Mouse (Mus musculus) stomach, postnatal 0 days (tissue): ENCODE measurements around the gene Mucl3. TPM values are rescaled to one million over a fixed set of nuclear protein-coding genes. Genes with fewer than 3 reads are reported as not detected.

ENCODE experiments used
- ATAC-seq: fragments of 200-750 bp; cut with Nextera tagmentation; 2 replicates; pipeline ENCODE4 v1.8.0; 2017; ENCODE audit not compliant: low FRiP score, low TSS enrichment
- DNase-seq: peaks from one replicate; pipeline ENCODE4 v3.0.0-alpha.2; 2016; ENCODE audit warnings: low spot score
- H3K27ac ChIP-seq: fragments of 300-500 bp; sonication (generic); replicated peaks from 2 replicates; pipeline ENCODE4 v1.5.1; 2014; ENCODE audit warnings: mild to moderate bottlenecking, control low read depth
- H3K27me3 ChIP-seq: fragments of 300-500 bp; sonication (generic); 2 replicates; pipeline ENCODE4 v1.6.1; 2014; ENCODE audit warnings: low read length; ENCODE audit not compliant: control insufficient read depth, insufficient read depth
- H3K36me3 ChIP-seq: fragments of 300-500 bp; sonication (generic); 2 replicates; pipeline ENCODE4 v1.6.1; 2014; ENCODE audit warnings: low read length, mixed read lengths; ENCODE audit not compliant: control insufficient read depth, insufficient read depth
- H3K4me1 ChIP-seq: fragments of 300-500 bp; sonication (generic); replicated peaks from 2 replicates; pipeline ENCODE4 v1.6.1; 2014; ENCODE audit warnings: antibody characterized with exemption; ENCODE audit not compliant: control insufficient read depth, insufficient read depth
- H3K4me2 ChIP-seq: fragments of 300-500 bp; sonication (generic); replicated peaks from 2 replicates; pipeline ENCODE4 v1.6.1; 2014; ENCODE audit warnings: low read depth, mild to moderate bottlenecking, control low read depth, moderate library complexity
- H3K4me3 ChIP-seq: fragments of 300-500 bp; sonication (generic); 2 replicates; pipeline ENCODE4 v1.5.1; 2014; ENCODE audit warnings: low read depth, low read length, control low read depth
- H3K9ac ChIP-seq: fragments of 300-500 bp; sonication (generic); 2 replicates; pipeline ENCODE4 v1.6.1; 2014; ENCODE audit warnings: mild to moderate bottlenecking, low read length, control low read depth, mixed read lengths
- H3K9me3 ChIP-seq: fragments of 300-500 bp; sonication (generic); 2 replicates; pipeline ENCODE4 v1.6.1; 2016; ENCODE audit warnings: low read length; ENCODE audit not compliant: control insufficient read depth
- CTCF ChIP-seq: IDR thresholded peaks from 2 replicates; pipeline ENCODE4 v1.5.1; 2016; ENCODE audit warnings: antibody characterized with exemption, low read depth, mild to moderate bottlenecking, moderate library complexity
- EP300 ChIP-seq: optimal IDR thresholded peaks from 2 replicates; pipeline ENCODE3; 2016; ENCODE audit warnings: antibody characterized with exemption
- WGBS: fragments of 180-500 bp; shearing (Covaris S2); extraction: QIAGEN DNeasy Blood & Tissue Kit; methylation state at CpG from one replicate; pipeline ENCODE4 v1.1.7; 2014; 5-methylcytosine and 5-hydroxymethylcytosine counted together
- polyA plus RNA-seq: library from polyadenylated mRNA; unstranded; fragments of >200 nt; fragmentation: Nextera tagmentation; extraction: Ambion mirVana; gene quantifications from 2 replicates; pipeline ENCODE4 v1.2.1, GENCODE M21; 2015

Gene Mucl3
- polyA plus RNA-seq, 1 experiment from 2014 or later, result 768 TPM

DNA sequence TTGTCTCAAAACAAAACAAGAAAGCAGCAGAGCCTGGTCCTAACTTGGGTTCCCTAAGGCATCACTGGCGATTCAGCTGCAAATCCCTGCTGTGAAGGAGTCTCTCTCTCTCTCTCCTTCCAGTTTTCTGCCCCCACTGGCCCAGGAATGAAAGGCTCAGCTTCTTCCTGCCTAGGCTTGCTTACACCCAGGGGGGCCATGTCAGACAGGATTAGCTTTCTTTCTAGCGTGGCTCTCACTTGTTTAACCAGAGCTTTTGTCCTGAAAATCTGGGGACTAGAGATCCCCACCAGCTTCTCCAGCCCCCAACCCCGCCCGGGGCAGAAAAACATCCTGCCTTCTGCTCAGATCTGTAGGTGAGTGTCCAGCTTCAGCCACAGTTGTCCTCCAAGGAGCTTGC, 55.1 kb downstream of the Mucl3 start:
- no peaks in the 10 kb centered on the region for H3K36me3 ChIP-seq
- no peak for DNase-seq

GRCm38 (mm10) chr17:35587291-35587690, 56.2 kb downstream of the Mucl3 start:
- no peaks in the 10 kb centered on the region for H3K4me1 ChIP-seq
- ATAC-seq (no peak), DNase-seq (no peak)
- TF ChIP-seq CTCF, result peak; percentile 38
- no peak for TF ChIP-seq EP300
- H3K4me2 ChIP-seq, result no peak overlapping the region
- no peaks in the 10 kb centered on the region for H3K9me3 ChIP-seq
- H3K9ac ChIP-seq, result no peak overlapping the region
- H3K4me3 ChIP-seq, result no peak overlapping the region
- WGBS, result 71% methylated on average over 1 of the region's 1 CpGs
- no peak overlapping the region for H3K27ac ChIP-seq
- H3K27me3 ChIP-seq, result no peaks in the 10 kb centered on the region
- no peaks in the 10 kb centered on the region for H3K36me3 ChIP-seq

More for the DNA sequence above, 55.1 kb downstream of the Mucl3 start:
- Histone ChIP-seq H3K9ac (no peak overlapping the region), H3K27me3 (no peaks in the 10 kb centered on the region), H3K27ac (no peak overlapping the region), H3K4me2 (no peak overlapping the region), H3K4me1 (no peaks in the 10 kb centered on the region), H3K4me3 (no peak overlapping the region), H3K9me3 (no peaks in the 10 kb centered on the region)
- no peak for ATAC-seq
- TF ChIP-seq EP300 (no peak), CTCF (no peak)
- 35% methylated on average over 4 of the region's 4 CpGs for WGBS

Other genes with a start within 250 kb of the Mucl3 start
- gene H2-Q6, start 218.8 kb downstream of the Mucl3 start, polyA plus RNA-seq, result 0.22 and 0.35 TPM in 2 replicates
- 0.96 and 1.2 TPM in 2 replicates for gene H2-Q7, start 204.5 kb downstream of the Mucl3 start, polyA plus RNA-seq
- 0.99 and 1.4 TPM in 2 replicates for gene H2-Q10, start 173.6 kb downstream of the Mucl3 start, polyA plus RNA-seq
- not detected in 2 replicates for gene Pou5f1, start 137.7 kb downstream of the Mucl3 start, polyA plus RNA-seq
- 32.7 and 34.5 TPM in 2 replicates for gene Tcf19, start 126.9 kb downstream of the Mucl3 start, polyA plus RNA-seq
- gene Cchcr1, start 126.6 kb downstream of the Mucl3 start, polyA plus RNA-seq, result 7.1 and 7.4 TPM in 2 replicates
- gene Psors1c2, start 110.5 kb downstream of the Mucl3 start, polyA plus RNA-seq, result 66.1 and 66.8 TPM in 2 replicates
- 106 and 139 TPM in 2 replicates for gene Cdsn, start 91.6 kb downstream of the Mucl3 start, polyA plus RNA-seq
- gene 2300002M23Rik, start 76.2 kb downstream of the Mucl3 start, polyA plus RNA-seq, result 234 and 311 TPM in 2 replicates
- 7.6 and 8.6 TPM in 2 replicates for gene Sfta2, start 42.1 kb downstream of the Mucl3 start, polyA plus RNA-seq
- 2.6 and 3.9 TPM in 2 replicates for gene Gm9573, start 17.1 kb downstream of the Mucl3 start, polyA plus RNA-seq
- 10.3 and 10.6 TPM in 2 replicates for gene Vars2, start 23.9 kb upstream of the Mucl3 start, polyA plus RNA-seq
- 20.7 and 20.8 TPM in 2 replicates for gene Gtf2h4, start 30.0 kb upstream of the Mucl3 start, polyA plus RNA-seq
- gene Ddr1, start 60.9 kb upstream of the Mucl3 start, polyA plus RNA-seq, result 50.8 TPM in 2 replicates
- 74.8 and 79.5 TPM in 2 replicates for gene Ier3, start 178.0 kb upstream of the Mucl3 start, polyA plus RNA-seq
- gene Flot1, start 179.5 kb upstream of the Mucl3 start, polyA plus RNA-seq, result 41.0 and 43.5 TPM in 2 replicates
- gene Tubb5, start 194.6 kb upstream of the Mucl3 start, polyA plus RNA-seq, result 251 and 296 TPM in 2 replicates
- 2.1 and 2.2 TPM in 2 replicates for gene Mdc1, start 197.8 kb upstream of the Mucl3 start, polyA plus RNA-seq
- gene Nrm, start 217.6 kb upstream of the Mucl3 start, polyA plus RNA-seq, result 27.3 and 27.4 TPM in 2 replicates
- gene Ppp1r18, start 221.9 kb upstream of the Mucl3 start, polyA plus RNA-seq, result 15.3 and 16.6 TPM in 2 replicates
- gene Dhx16, start 236.1 kb upstream of the Mucl3 start, polyA plus RNA-seq, result 14.2 and 19.3 TPM in 2 replicates